Mouse (Mus musculus): ENCODE measurements at regions not wholly inside any gene's neighbourhood (a gene's known extent, or its start where the extent isn't known, plus 50 kb on each side); places are given as distances from the start of the nearest gene placed in this dataset.

GRCm38 (mm10) chr9:90871636-90872035 is 490.6 kb upstream of the Zic4 start:
- 86% methylated on average over 5 of the region's 5 CpGs for WGBS
- Histone ChIP-seq H3K4me3 (ENCODE audit: low read depth, low read length) (no peak overlapping the region), H3K4me1 (ENCODE audit: control insufficient read depth, insufficient read depth, low read length) (no peaks in the 10 kb centered on the region), H3K36me3 (ENCODE audit: control insufficient read depth, insufficient read depth, low read length) (no peaks in the 10 kb centered on the region), H3K27ac (ENCODE audit: low read depth, low read length) (no peak overlapping the region), H3K4me2 (ENCODE audit: low read depth, low read length) (no peak overlapping the region), H3K9ac (replicated peaks; ENCODE audit: low read depth, low read length) (no peak overlapping the region), H3K27me3 (ENCODE audit: control insufficient read depth, insufficient read depth, low read length) (no peaks in the 10 kb centered on the region), H3K9me3 (ENCODE audit: control insufficient read depth, low read length) (no peaks in the 10 kb centered on the region)
- ATAC-seq (ENCODE audit: low read depth) = no peak

GRCm38 (mm10) chr9:90884467-90884866 is 477.7 kb upstream of the Zic4 start:
- Histone ChIP-seq H3K27me3 (ENCODE audit: control insufficient read depth, insufficient read depth, low read length) (no peaks in the 10 kb centered on the region), H3K27ac (ENCODE audit: low read depth, low read length) (no peak overlapping the region), H3K4me2 (ENCODE audit: low read depth, low read length) (no peak overlapping the region), H3K36me3 (ENCODE audit: control insufficient read depth, insufficient read depth, low read length) (no peaks in the 10 kb centered on the region), H3K9ac (replicated peaks; ENCODE audit: low read depth, low read length) (no peak overlapping the region), H3K4me3 (ENCODE audit: low read depth, low read length) (no peak overlapping the region), H3K4me1 (ENCODE audit: control insufficient read depth, insufficient read depth, low read length) (no peaks in the 10 kb centered on the region), H3K9me3 (ENCODE audit: control insufficient read depth, low read length) (no peaks in the 10 kb centered on the region)
- 91% methylated on average over 1 of the region's 1 CpGs for WGBS
- no peak for ATAC-seq (ENCODE audit: low read depth)

- no peaks in the 10 kb centered on the region for H3K36me3 ChIP-seq (ENCODE audit: control insufficient read depth, insufficient read depth, low read length)
- H3K9me3 ChIP-seq (ENCODE audit: control insufficient read depth, low read length) = no peaks in the 10 kb centered on the region
- H3K4me3 ChIP-seq (ENCODE audit: low read depth, low read length) = no peak overlapping the region
- H3K4me2 ChIP-seq (ENCODE audit: low read depth, low read length) = no peak overlapping the region
- H3K27me3 ChIP-seq (ENCODE audit: control insufficient read depth, insufficient read depth, low read length) = no peaks in the 10 kb centered on the region
- no peak overlapping the region for H3K27ac ChIP-seq (ENCODE audit: low read depth, low read length)
- 96% methylated on average over 3 of the region's 3 CpGs for WGBS
- no peaks in the 10 kb centered on the region for H3K4me1 ChIP-seq (ENCODE audit: control insufficient read depth, insufficient read depth, low read length)
- ATAC-seq (ENCODE audit: low read depth) = no peak
- H3K9ac ChIP-seq (replicated peaks; ENCODE audit: low read depth, low read length) = no peak overlapping the region
Observed at GRCm38 (mm10) chr9:90887405-90887804, 474.8 kb upstream of the Zic4 start.

- Histone ChIP-seq H3K9ac (replicated peaks; ENCODE audit: low read depth, low read length) (no peak overlapping the region), H3K4me1 (ENCODE audit: control insufficient read depth, insufficient read depth, low read length) (no peaks in the 10 kb centered on the region), H3K4me2 (ENCODE audit: low read depth, low read length) (no peak overlapping the region), H3K9me3 (ENCODE audit: control insufficient read depth, low read length) (no peaks in the 10 kb centered on the region), H3K27me3 (ENCODE audit: control insufficient read depth, insufficient read depth, low read length) (no peaks in the 10 kb centered on the region), H3K27ac (ENCODE audit: low read depth, low read length) (no peak overlapping the region), H3K36me3 (ENCODE audit: control insufficient read depth, insufficient read depth, low read length) (no peaks in the 10 kb centered on the region), H3K4me3 (ENCODE audit: low read depth, low read length) (no peak overlapping the region)
- ATAC-seq (ENCODE audit: low read depth) = no peak
- WGBS = 96% methylated on average over 4 of the region's 4 CpGs
Observed at GRCm38 (mm10) chr9:90890801-90891200, 471.4 kb upstream of the Zic4 start.

- Histone ChIP-seq H3K4me2 (ENCODE audit: low read depth, low read length) (no peak overlapping the region), H3K4me3 (ENCODE audit: low read depth, low read length) (no peak overlapping the region), H3K36me3 (ENCODE audit: control insufficient read depth, insufficient read depth, low read length) (no peaks in the 10 kb centered on the region), H3K4me1 (ENCODE audit: control insufficient read depth, insufficient read depth, low read length) (no peaks in the 10 kb centered on the region), H3K9ac (replicated peaks; ENCODE audit: low read depth, low read length) (no peak overlapping the region), H3K9me3 (ENCODE audit: control insufficient read depth, low read length) (no peaks in the 10 kb centered on the region), H3K27ac (ENCODE audit: low read depth, low read length) (no peak overlapping the region), H3K27me3 (ENCODE audit: control insufficient read depth, insufficient read depth, low read length) (no peaks in the 10 kb centered on the region)
- no peak for ATAC-seq (ENCODE audit: low read depth)
- 77% methylated on average over 1 of the region's 1 CpGs for WGBS
Observed at GRCm38 (mm10) chr9:90892816-90893215, 469.4 kb upstream of the Zic4 start.

GRCm38 (mm10) chr9:90903557-90903956 is 458.7 kb upstream of the Zic4 start:
- H3K27ac ChIP-seq (ENCODE audit: low read depth, low read length) = no peak overlapping the region
- no peaks in the 10 kb centered on the region for H3K9me3 ChIP-seq (ENCODE audit: control insufficient read depth, low read length)
- 16% methylated on average over 5 of the region's 5 CpGs for WGBS
- no peaks in the 10 kb centered on the region for H3K36me3 ChIP-seq (ENCODE audit: control insufficient read depth, insufficient read depth, low read length)
- no peaks in the 10 kb centered on the region for H3K4me1 ChIP-seq (ENCODE audit: control insufficient read depth, insufficient read depth, low read length)
- H3K4me2 ChIP-seq (ENCODE audit: low read depth, low read length) = no peak overlapping the region
- no peak overlapping the region for H3K4me3 ChIP-seq (ENCODE audit: low read depth, low read length)
- H3K27me3 ChIP-seq (ENCODE audit: control insufficient read depth, insufficient read depth, low read length) = no peaks in the 10 kb centered on the region
- no peak overlapping the region for H3K9ac ChIP-seq (replicated peaks; ENCODE audit: low read depth, low read length)
- no peak for ATAC-seq (ENCODE audit: low read depth)

- H3K27me3 ChIP-seq (ENCODE audit: control insufficient read depth, insufficient read depth, low read length) = no peaks in the 10 kb centered on the region
- no peak overlapping the region for H3K4me3 ChIP-seq (ENCODE audit: low read depth, low read length)
- no peak overlapping the region for H3K9ac ChIP-seq (replicated peaks; ENCODE audit: low read depth, low read length)
- no peaks in the 10 kb centered on the region for H3K36me3 ChIP-seq (ENCODE audit: control insufficient read depth, insufficient read depth, low read length)
- ATAC-seq (ENCODE audit: low read depth) = no peak
- H3K4me2 ChIP-seq (ENCODE audit: low read depth, low read length) = no peak overlapping the region
- H3K4me1 ChIP-seq (ENCODE audit: control insufficient read depth, insufficient read depth, low read length) = no peaks in the 10 kb centered on the region
- H3K27ac ChIP-seq (ENCODE audit: low read depth, low read length) = no peak overlapping the region
- no peaks in the 10 kb centered on the region for H3K9me3 ChIP-seq (ENCODE audit: control insufficient read depth, low read length)
- WGBS = 98% methylated on average over 5 of the region's 5 CpGs
Observed at GRCm38 (mm10) chr9:90906106-90906505, 456.1 kb upstream of the Zic4 start.

GRCm38 (mm10) chr9:90906684-90907083 is 455.5 kb upstream of the Zic4 start:
- H3K27ac ChIP-seq (ENCODE audit: low read depth, low read length) = no peak overlapping the region
- no peak overlapping the region for H3K9ac ChIP-seq (replicated peaks; ENCODE audit: low read depth, low read length)
- ATAC-seq (ENCODE audit: low read depth) = no peak
- no peak overlapping the region for H3K4me3 ChIP-seq (ENCODE audit: low read depth, low read length)
- 94% methylated on average over 7 of the region's 7 CpGs for WGBS
- H3K27me3 ChIP-seq (ENCODE audit: control insufficient read depth, insufficient read depth, low read length) = no peaks in the 10 kb centered on the region
- H3K4me2 ChIP-seq (ENCODE audit: low read depth, low read length) = no peak overlapping the region
- no peaks in the 10 kb centered on the region for H3K9me3 ChIP-seq (ENCODE audit: control insufficient read depth, low read length)
- H3K4me1 ChIP-seq (ENCODE audit: control insufficient read depth, insufficient read depth, low read length) = no peaks in the 10 kb centered on the region
- H3K36me3 ChIP-seq (ENCODE audit: control insufficient read depth, insufficient read depth, low read length) = no peaks in the 10 kb centered on the region

GRCm38 (mm10) chr9:90954613-90955012 is 407.6 kb upstream of the Zic4 start:
- H3K4me1 ChIP-seq (ENCODE audit: control insufficient read depth, insufficient read depth, low read length) = no peaks in the 10 kb centered on the region
- H3K4me2 ChIP-seq (ENCODE audit: low read depth, low read length) = no peak overlapping the region
- H3K9me3 ChIP-seq (ENCODE audit: control insufficient read depth, low read length) = no peaks in the 10 kb centered on the region
- H3K27ac ChIP-seq (ENCODE audit: low read depth, low read length) = no peak overlapping the region
- no peak overlapping the region for H3K9ac ChIP-seq (replicated peaks; ENCODE audit: low read depth, low read length)
- H3K4me3 ChIP-seq (ENCODE audit: low read depth, low read length) = no peak overlapping the region
- no peaks in the 10 kb centered on the region for H3K36me3 ChIP-seq (ENCODE audit: control insufficient read depth, insufficient read depth, low read length)
- no peak for ATAC-seq (ENCODE audit: low read depth)
- H3K27me3 ChIP-seq (ENCODE audit: control insufficient read depth, insufficient read depth, low read length) = no peaks in the 10 kb centered on the region

- H3K36me3 ChIP-seq (ENCODE audit: control insufficient read depth, insufficient read depth, low read length) = no peaks in the 10 kb centered on the region
- H3K9ac ChIP-seq (replicated peaks; ENCODE audit: low read depth, low read length) = no peak overlapping the region
- no peaks in the 10 kb centered on the region for H3K27me3 ChIP-seq (ENCODE audit: control insufficient read depth, insufficient read depth, low read length)
- H3K27ac ChIP-seq (ENCODE audit: low read depth, low read length) = no peak overlapping the region
- no peak overlapping the region for H3K4me3 ChIP-seq (ENCODE audit: low read depth, low read length)
- H3K9me3 ChIP-seq (ENCODE audit: control insufficient read depth, low read length) = no peaks in the 10 kb centered on the region
- no peaks in the 10 kb centered on the region for H3K4me1 ChIP-seq (ENCODE audit: control insufficient read depth, insufficient read depth, low read length)
- 85% methylated on average over 4 of the region's 4 CpGs for WGBS
- ATAC-seq (ENCODE audit: low read depth) = no peak
- H3K4me2 ChIP-seq (ENCODE audit: low read depth, low read length) = no peak overlapping the region
Observed at GRCm38 (mm10) chr9:90961436-90961835, 400.8 kb upstream of the Zic4 start.

All from neural tube, embryonic 14.5 days (tissue).